Mouse (Mus musculus) bone marrow, adult 2 months (tissue): ENCODE results near the gene Zfp184.

Experiments used
- CTCF ChIP-seq: fragments of 200-500 bp; IDR thresholded peaks from 2 replicates; pipeline ENCODE4 v1.5.1; 2011; ENCODE audit warnings: low read length, control low read depth; ENCODE audit not compliant: control insufficient read depth, insufficient read depth
- POLR2A ChIP-seq: fragments of 200-500 bp; IDR thresholded peaks from 2 replicates; pipeline ENCODE4 v1.6.1; 2011; ENCODE audit warnings: low read depth, mild to moderate bottlenecking, control low read depth, low read length, borderline replicate concordance; ENCODE audit not compliant: control insufficient read depth

GRCm38 (mm10) chr13:21911147-21911546, 33.7 kb upstream of the Zfp184 start:
- TF ChIP-seq POLR2A (no peak), CTCF (no peak)
